Mouse (Mus musculus) gastrocnemius, adult 2 months (tissue): Measurements from ENCODE around the gene Tstd2. TPM values are rescaled to one million over a fixed set of nuclear protein-coding genes. Genes with fewer than 3 reads are reported as not detected.

Experiments
- DNase-seq: peaks from one replicate; pipeline ENCODE4 v3.0.0; 2022
- H3K27ac ChIP-seq: fragments of 200-600 bp; 2 replicates; pipeline ENCODE4 v1.8.1; 2022; ENCODE audit warnings: mild to moderate bottlenecking
- H3K4me3 ChIP-seq: fragments of 200-600 bp; 2 replicates; pipeline ENCODE4 v1.8.1; 2022; ENCODE audit warnings: mild to moderate bottlenecking, moderate library complexity
- CTCF ChIP-seq: fragments of 200-600 bp; IDR thresholded peaks from 2 replicates; pipeline ENCODE4 v1.8.1; 2022; ENCODE audit warnings: antibody characterized with exemption, mild to moderate bottlenecking, moderate library complexity
- intact Hi-C: fragments of 180-260 bp; cut with DNase I; formaldehyde crosslinking; loops from one replicate; pipeline ENCODE4 v1.15.1; 2025
- total RNA-seq, 2 experiments: library from RNA; stranded (reverse); gene quantifications; 2 replicates each; pipeline ENCODE4 v1.2.3; 2021

Tstd2 gene
- total RNA-seq, 2 experiments from 2014 or later, result 9.8 to 11.1 TPM

- intact Hi-C loops, result no loop called here
- peak overlapping the region; percentile 68; the same call in 1 of the 2 replicates for H3K27ac ChIP-seq
- no peak overlapping the region for H3K4me3 ChIP-seq
- no peak for DNase-seq
- TF ChIP-seq CTCF, result no peak
Observed at GRCm38 (mm10) chr4:46111361-46111760, 27.1 kb downstream of the Tstd2 start.

GRCm38 (mm10) chr4:46110084-46110483, 28.4 kb downstream of the Tstd2 start:
- peak; percentile 66 for DNase-seq
- TF ChIP-seq CTCF, result no peak
- intact Hi-C loops, result no loop called here

GRCm38 (mm10) chr4:46102078-46102769, 36.3 kb downstream of the Tstd2 start:
- no peak overlapping the region; the same call in 1 of the 2 replicates for H3K4me3 ChIP-seq
- DNase-seq, result no peak
- TF ChIP-seq CTCF, result no peak
- intact Hi-C loops, result loop anchor here (5.0 kb wide), 1 partner anchor 65 kb away; the partner anchor contains the start of gene Tmod1
- H3K27ac ChIP-seq, result peak overlapping the region; percentile 83

More at GRCm38 (mm10) chr4:46110084-46110483, 28.4 kb downstream of the Tstd2 start:
- Histone ChIP-seq H3K27ac (peak overlapping the region; percentile 68), H3K4me3 (no peak overlapping the region)

DNA sequence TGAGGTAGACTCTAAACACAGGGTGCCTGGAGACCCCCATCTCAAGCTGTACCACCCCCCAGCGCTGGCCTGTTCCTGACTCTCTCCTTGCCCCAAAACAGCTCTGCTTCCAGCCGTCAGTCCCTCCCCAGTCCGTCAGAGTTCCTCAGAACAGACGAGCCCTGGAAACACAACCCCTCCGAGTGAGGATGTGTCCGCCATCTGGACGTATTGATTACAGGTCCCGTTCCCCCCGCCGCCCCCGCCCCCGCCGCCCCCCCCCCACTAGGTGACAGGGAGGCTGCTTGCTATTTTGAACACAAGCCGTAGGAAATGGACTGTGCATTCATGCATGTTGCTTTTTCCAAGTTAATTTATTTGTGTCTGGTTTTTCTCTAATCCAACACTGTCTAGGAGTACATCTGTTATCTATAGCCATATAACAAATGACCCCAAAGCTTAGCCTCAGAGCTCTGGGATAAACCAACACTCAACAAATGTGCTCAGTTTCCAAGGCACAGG, 37.2 kb downstream of the Tstd2 start:
- peak overlapping the region; percentile 83 for H3K27ac ChIP-seq
- TF ChIP-seq CTCF, result no peak
- peak overlapping the region; percentile 11; the same call in 1 of the 2 replicates for H3K4me3 ChIP-seq
- intact Hi-C loops, result loop anchor here (5.0 kb wide), 1 partner anchor 64 kb away; the partner anchor contains the start of gene Tmod1
- peak; percentile 51 for DNase-seq

DNA sequence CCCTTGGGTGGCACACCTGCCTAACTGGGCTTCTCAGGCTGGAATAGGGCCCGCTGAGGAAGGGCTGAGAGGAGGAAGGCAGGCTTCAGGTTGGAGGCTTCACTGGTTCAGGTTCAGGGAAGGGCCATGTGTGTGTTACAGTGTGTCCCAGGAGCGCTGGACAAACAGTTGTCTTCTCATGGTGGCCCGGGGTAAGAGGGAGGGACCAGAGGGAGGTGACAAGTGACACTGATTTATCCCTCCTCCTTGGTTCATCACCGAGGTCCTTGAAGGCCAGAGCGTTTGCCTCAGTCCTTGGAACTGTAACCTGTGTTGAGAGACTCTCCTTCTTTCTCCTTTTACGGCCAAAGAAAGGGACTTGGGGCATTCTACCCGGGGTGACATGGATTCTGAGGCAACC, 38.0 kb downstream of the Tstd2 start:
- no peak for DNase-seq
- Histone ChIP-seq H3K27ac (peak overlapping the region; percentile 83), H3K4me3 (no peak overlapping the region; the same call in 1 of the 2 replicates)
- no peak for TF ChIP-seq CTCF
- intact Hi-C loops, result loop anchor here (5.0 kb wide), 1 partner anchor 63 kb away; the partner anchor contains the start of gene Tmod1

- TF ChIP-seq CTCF, result no peak
- peak overlapping the region; percentile 83 for H3K27ac ChIP-seq
- no peak overlapping the region for H3K4me3 ChIP-seq
- intact Hi-C loops, result no loop called here
- no peak for DNase-seq
Observed at GRCm38 (mm10) chr4:46099132-46099531, 39.4 kb downstream of the Tstd2 start.

DNA sequence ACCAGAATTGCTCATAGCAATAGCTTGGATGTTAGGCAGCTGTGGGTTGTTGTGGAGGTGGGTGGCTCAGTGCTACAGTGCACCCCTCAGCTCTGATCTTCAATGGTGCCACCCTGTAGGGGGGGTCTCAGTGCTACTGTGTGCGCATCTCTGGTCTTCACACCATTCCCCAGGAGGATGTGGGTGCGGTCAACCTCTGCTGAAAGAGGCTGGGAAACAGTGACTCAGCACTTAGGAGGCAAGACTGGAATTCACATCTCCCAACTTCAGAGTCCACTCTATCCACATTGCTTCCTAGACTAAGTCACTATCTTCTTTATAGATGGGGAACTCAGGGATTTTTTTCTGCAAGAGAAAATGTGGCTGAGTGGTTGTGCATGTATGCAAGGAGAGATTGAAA, 40.9 kb downstream of the Tstd2 start:
- DNase-seq, result no peak
- intact Hi-C loops, result no loop called here
- Histone ChIP-seq H3K4me3 (no peak overlapping the region), H3K27ac (no peak overlapping the region)
- TF ChIP-seq CTCF, result no peak

GRCm38 (mm10) chr4:46096546-46096945, 41.9 kb downstream of the Tstd2 start:
- Histone ChIP-seq H3K4me3 (no peak overlapping the region), H3K27ac (no peak overlapping the region)
- DNase-seq, result no peak
- intact Hi-C loops, result no loop called here
- no peak for TF ChIP-seq CTCF

DNA sequence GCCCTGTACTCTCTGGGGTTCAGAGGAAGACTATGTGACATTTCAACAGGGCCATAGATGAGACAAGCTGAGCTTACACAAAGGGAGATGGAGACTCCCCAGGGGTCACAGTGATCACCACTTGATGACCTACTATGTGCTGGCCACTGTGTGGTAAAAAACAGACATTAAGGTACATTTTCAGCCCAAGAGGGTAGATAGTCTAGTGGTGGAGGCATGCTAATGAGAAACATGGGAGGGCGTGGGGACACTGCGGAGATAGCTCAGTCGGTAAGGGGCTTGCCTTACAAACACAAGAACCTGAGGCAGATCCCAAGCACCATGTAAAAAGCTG, 42.7 kb downstream of the Tstd2 start:
- Histone ChIP-seq H3K27ac (peak overlapping the region; percentile 53), H3K4me3 (no peak overlapping the region)
- intact Hi-C loops, result no loop called here
- DNase-seq, result no peak
- TF ChIP-seq CTCF, result no peak

GRCm38 (mm10) chr4:46094916-46095825, 43.3 kb downstream of the Tstd2 start:
- TF ChIP-seq CTCF, result no peak
- Histone ChIP-seq H3K27ac (peak overlapping the region; percentile 53), H3K4me3 (no peak overlapping the region)
- peak; percentile 54 for DNase-seq
- intact Hi-C loops, result no loop called here

DNA sequence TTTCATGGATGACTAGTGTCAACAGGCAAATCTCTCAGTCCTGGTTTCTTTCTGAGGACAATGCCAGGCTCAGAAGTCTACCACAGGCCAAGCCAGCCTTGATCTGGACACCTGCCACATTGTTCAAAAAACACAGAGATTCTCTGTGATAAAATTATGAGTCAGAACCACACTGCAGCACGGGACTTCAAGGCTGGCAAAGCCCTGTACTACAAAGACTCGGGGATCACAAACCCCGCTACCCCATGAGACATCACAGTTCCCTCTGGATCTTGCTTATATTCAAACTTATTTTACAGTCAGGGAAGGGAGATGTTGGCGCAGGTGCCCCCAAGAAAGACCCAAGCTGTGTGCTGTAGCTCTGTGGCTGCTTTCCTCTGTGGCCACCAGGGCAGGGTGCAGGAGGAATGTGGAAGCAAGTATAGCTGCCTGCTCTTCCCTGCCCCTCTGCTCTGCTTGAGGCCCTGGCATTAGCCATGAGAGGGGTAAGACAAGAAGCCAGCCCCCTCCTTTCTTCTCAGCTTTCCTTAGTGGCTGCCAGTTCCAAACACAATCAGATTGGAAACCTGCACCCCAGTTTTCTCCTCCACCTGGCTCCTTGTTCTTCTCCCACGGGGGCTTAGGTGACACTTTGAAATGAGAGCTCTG, 45.9 kb downstream of the Tstd2 start:
- Histone ChIP-seq H3K4me3 (no peak overlapping the region), H3K27ac (no peak overlapping the region)
- TF ChIP-seq CTCF, result no peak
- intact Hi-C loops, result no loop called here
- DNase-seq, result no peak

- TF ChIP-seq CTCF, result no peak
- no peak for DNase-seq
- Histone ChIP-seq H3K4me3 (no peak overlapping the region), H3K27ac (peak overlapping the region; percentile 88)
- intact Hi-C loops, result no loop called here
Observed at GRCm38 (mm10) chr4:46089524-46090125, 48.9 kb downstream of the Tstd2 start.
